28 mouse cellular contexts compared by ENCODE assay signal in the genomic region with DNA sequence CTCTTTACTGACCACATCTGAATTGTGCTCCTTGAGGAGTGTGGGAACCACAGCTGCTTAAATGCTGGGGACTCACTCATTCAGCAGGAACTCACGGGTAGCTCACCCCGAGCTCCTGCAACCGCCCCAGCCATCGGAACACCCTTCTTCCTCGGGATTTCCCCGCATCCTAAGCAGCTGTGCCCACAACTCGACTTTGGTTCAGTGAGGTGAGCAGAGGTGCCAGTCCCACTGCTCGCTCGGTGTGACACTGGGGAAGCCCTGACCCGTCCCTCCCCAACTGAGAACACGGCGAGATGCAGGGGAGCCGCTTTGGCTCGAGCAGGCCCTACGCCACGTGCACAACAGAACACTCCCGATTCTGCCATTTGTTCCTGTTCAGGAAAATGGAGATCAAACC.
"Had no signal": no experiment of that assay in that cellular context is flagged by ENCODE, and none has a peak within 500 bp of the region (broad histone marks: within the 10 kb centered on the region; RNA-seq: fewer than 3 reads in every experiment).

No protein-coding gene starts in this region.

- H3K27me3 ChIP-seq: embryonic facial prominence, embryonic 12.5 days; embryonic facial prominence, embryonic 13.5 days; embryonic facial prominence, embryonic 15.5 days; forebrain, embryonic 12.5 days; forebrain, embryonic 13.5 days; forebrain, embryonic 15.5 days had no signal

- H3K9me3 ChIP-seq: embryonic facial prominence, embryonic 10.5 days; embryonic facial prominence, embryonic 12.5 days; embryonic facial prominence, embryonic 13.5 days; embryonic facial prominence, embryonic 15.5 days; forebrain, embryonic 10.5 days; forebrain, embryonic 12.5 days; forebrain, embryonic 13.5 days; forebrain, embryonic 15.5 days; heart, embryonic 10.5 days had no signal

- H3K27ac ChIP-seq: embryonic facial prominence, embryonic 10.5 days; embryonic facial prominence, embryonic 12.5 days; embryonic facial prominence, embryonic 15.5 days; forebrain, embryonic 10.5 days; forebrain, embryonic 12.5 days; forebrain, embryonic 13.5 days; forebrain, embryonic 15.5 days; gastrocnemius, adult 2 months; heart, adult 2 months had no signal

- H3K4me3 ChIP-seq: embryonic facial prominence, embryonic 10.5 days; embryonic facial prominence, embryonic 12.5 days; embryonic facial prominence, embryonic 13.5 days; embryonic facial prominence, embryonic 15.5 days; erythroblast, embryonic 14.5 days; forebrain, embryonic 10.5 days; forebrain, embryonic 12.5 days; forebrain, embryonic 13.5 days; forebrain, embryonic 15.5 days; gastrocnemius, adult 2 months; heart, adult 2 months; heart, embryonic 10.5 days had no signal

- ATAC-seq: forebrain, embryonic 13.5 days; forebrain, embryonic 14.5 days; forebrain, embryonic 15.5 days; forebrain, embryonic 16.5 days; forebrain, postnatal 0 days had no signal

- H3K4me2 ChIP-seq: embryonic facial prominence, embryonic 12.5 days; embryonic facial prominence, embryonic 13.5 days; embryonic facial prominence, embryonic 15.5 days; forebrain, embryonic 12.5 days; forebrain, embryonic 13.5 days; forebrain, embryonic 15.5 days had no signal

- H3K9ac ChIP-seq: embryonic facial prominence, embryonic 12.5 days; embryonic facial prominence, embryonic 13.5 days; embryonic facial prominence, embryonic 15.5 days; forebrain, embryonic 12.5 days; forebrain, embryonic 13.5 days; forebrain, embryonic 15.5 days; forebrain, postnatal 0 days had no signal

- H3K4me1 ChIP-seq: embryonic facial prominence, embryonic 10.5 days; embryonic facial prominence, embryonic 12.5 days; embryonic facial prominence, embryonic 13.5 days; embryonic facial prominence, embryonic 15.5 days; forebrain, embryonic 10.5 days; forebrain, embryonic 12.5 days had no signal

- DNase-seq: cerebellum, adult 8-10 months; cerebellum, adult 9-10 months; cerebellum, adult 9-11 months; cerebellum, postnatal 10 days; cerebellum, postnatal 14 days; cerebellum, postnatal 25 days; cerebellum, postnatal 36 days; embryo, embryonic 11 days; forebrain, postnatal 0 days; gastrocnemius, adult 2 months; gastrocnemius, postnatal 10 days; gastrocnemius, postnatal 14 days; gastrocnemius, postnatal 25 days; gastrocnemius, postnatal 36 days; heart, adult 11 months; heart, adult 2 months had no signal
